8 mouse cellular contexts compared by ENCODE assay signal in the genomic region with DNA sequence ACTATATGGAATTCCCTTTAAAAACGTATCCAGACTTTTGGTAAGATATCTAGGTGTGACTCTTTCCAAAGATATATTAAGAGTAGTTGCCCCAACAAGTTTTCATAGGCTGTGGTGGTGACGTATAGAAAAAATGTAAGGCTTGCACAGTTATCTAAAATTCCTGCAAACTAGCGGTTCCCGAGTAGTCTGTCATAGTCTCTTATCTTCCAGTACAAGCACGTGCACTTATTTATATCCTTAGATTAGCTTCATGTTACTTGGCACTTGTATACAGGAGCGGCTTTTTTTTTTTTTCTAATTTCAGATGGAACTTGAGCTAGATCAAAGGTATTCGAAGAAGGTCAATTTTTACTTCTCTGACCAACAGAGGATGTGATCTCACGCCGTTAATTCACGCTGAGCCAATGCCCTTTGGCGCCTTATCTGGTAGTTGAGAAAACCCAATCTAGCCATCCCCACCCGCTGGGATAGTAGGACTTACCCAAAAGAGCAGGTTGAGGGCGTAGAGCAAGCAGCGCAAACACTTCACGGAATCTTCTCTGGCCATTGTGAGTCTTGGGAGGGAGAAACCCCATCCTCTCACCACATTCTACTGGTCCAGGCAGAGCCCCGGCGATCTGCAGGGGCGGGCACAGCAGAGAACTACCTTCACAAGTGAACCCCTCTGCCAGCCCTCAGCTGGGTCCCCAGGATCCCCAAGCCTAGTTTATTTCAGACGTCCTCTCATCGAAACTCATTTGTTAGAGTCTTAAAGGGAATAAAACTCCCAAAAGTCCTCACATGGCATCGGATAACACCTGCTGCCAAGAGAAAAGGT. TPM values are rescaled to one million over a fixed set of nuclear protein-coding genes. Genes with fewer than 3 reads are reported as not detected.
DNase-seq lines count a peak whose midpoint lies in the region; ATAC-seq lines count a peak whose summit lies in the region.

No protein-coding gene starts in this region.

- H3K9ac ChIP-seq in midbrain, embryonic 15.5 days: peak overlapping the region; percentile 92

- peak overlapping the region; percentile 85 for H3K4me3 ChIP-seq in limb, embryonic 10.5 days
- peak overlapping the region; percentile 97 for H3K4me3 ChIP-seq in midbrain, embryonic 15.5 days

- peaks cover 15% of the 10 kb centered on the region for H3K36me3 ChIP-seq in limb, embryonic 10.5 days
- 0 out of 2 replicates have a peak, but pooled peaks cover 10% of the 10 kb centered on the region for H3K36me3 ChIP-seq in midbrain, embryonic 15.5 days (replicated peaks)

- 0 out of 2 replicates have a peak, but pooled peaks have one; percentile 2 for ATAC-seq in cerebellum, adult (ENCODE audit: insufficient number of reproducible peaks, low FRiP score, low TSS enrichment)
- ATAC-seq in midbrain, embryonic 15.5 days (replicated peaks): peak; percentile 48

- peaks cover 22% of the 10 kb centered on the region for H3K4me1 ChIP-seq in limb, embryonic 10.5 days
- H3K4me1 ChIP-seq in midbrain, embryonic 15.5 days: peaks cover 15% of the 10 kb centered on the region

- no peaks in the 10 kb centered on the region for H3K27me3 ChIP-seq in limb, embryonic 10.5 days (ENCODE audit: low read depth, poor library complexity, severe bottlenecking)
- no peaks in the 10 kb centered on the region for H3K27me3 ChIP-seq in midbrain, embryonic 15.5 days (replicated peaks)

- no peak for DNase-seq in cerebellum, adult 11-12 months
- peak; percentile 44 for DNase-seq in embryo, embryonic 11 days
- DNase-seq in heart, postnatal 14 days: peak; percentile 13 to 41
- DNase-seq in limb, embryonic 10.5 days (ENCODE audit: low spot score): peak; percentile 49
- DNase-seq in right cerebral cortex, adult 18-20 months: no peak
- DNase-seq in spleen, adult 12 weeks (ENCODE audit: low spot score): no peak

- intact Hi-C loops in heart, postnatal 14 days (cut with DNase I): loop anchor here (1.0 to 10.0 kb wide), 4 partner anchors 52 to 504 kb away; a partner anchor contains a TSS

- WGBS in limb, embryonic 10.5 days: 26% methylated on average over 21 of the region's 21 CpGs
- 27% methylated on average over 21 of the region's 21 CpGs for WGBS in midbrain, embryonic 15.5 days

- no peaks in the 10 kb centered on the region for H3K9me3 ChIP-seq in limb, embryonic 10.5 days (replicated peaks)
- H3K9me3 ChIP-seq in midbrain, embryonic 15.5 days: no peaks in the 10 kb centered on the region

- H3K27ac ChIP-seq in limb, embryonic 10.5 days: peak overlapping the region; percentile 94
- H3K27ac ChIP-seq in midbrain, embryonic 15.5 days: no peak overlapping the region

- peak overlapping the region; percentile 88 for H3K4me2 ChIP-seq in midbrain, embryonic 15.5 days

RNA-seq across cellular contexts. Expression of a gene that starts 1.6 kb away (rescaled TPM):
- total RNA-seq in heart, postnatal 14 days (2021): 10 to 100 TPM; 83.0 to 85.3 TPM
- polyA plus RNA-seq in limb, embryonic 10.5 days (2016; fragmentation: Nextera tagmentation; extraction: Ambion mirVana): 35.1 and 41.4 TPM in 2 replicates
- 49.8 and 55.1 TPM in 2 replicates for polyA plus RNA-seq in midbrain, embryonic 15.5 days (2015; fragmentation: Nextera tagmentation; extraction: Ambion mirVana)

Comparison
In these comparisons a context has a peak if more than half of its experiments do, and no peak if none do; other contexts are left out.
1. DNase-seq: peak in embryo, embryonic 11 days (single experiment), heart, postnatal 14 days (2 of 2) and limb, embryonic 10.5 days (single experiment); none in cerebellum, adult 11-12 months (single experiment), right cerebral cortex, adult 18-20 months (single experiment) and spleen, adult 12 weeks (single experiment).